Mouse (Mus musculus) testis, adult 2 months (tissue): ENCODE measurements at regions not wholly inside any gene's neighbourhood (a gene's known extent, or its start where the extent isn't known, plus 50 kb on each side); places are given as distances from the start of the nearest gene placed in this dataset.

Experiments used
- CTCF ChIP-seq: fragments of 200-500 bp; IDR thresholded peaks from 2 replicates; pipeline ENCODE4 v1.5.1; 2012; ENCODE audit warnings: low read depth, mild to moderate bottlenecking, inconsistent platforms, low read length, moderate library complexity; ENCODE audit not compliant: control insufficient read depth, insufficient read depth, insufficient replicate concordance
- POLR2A ChIP-seq: fragments of 200-500 bp; IDR thresholded peaks from 2 replicates; pipeline ENCODE4 v1.6.1; 2012; ENCODE audit warnings: low read depth, mild to moderate bottlenecking, inconsistent platforms, low read length, moderate library complexity; ENCODE audit not compliant: control insufficient read depth

DNA sequence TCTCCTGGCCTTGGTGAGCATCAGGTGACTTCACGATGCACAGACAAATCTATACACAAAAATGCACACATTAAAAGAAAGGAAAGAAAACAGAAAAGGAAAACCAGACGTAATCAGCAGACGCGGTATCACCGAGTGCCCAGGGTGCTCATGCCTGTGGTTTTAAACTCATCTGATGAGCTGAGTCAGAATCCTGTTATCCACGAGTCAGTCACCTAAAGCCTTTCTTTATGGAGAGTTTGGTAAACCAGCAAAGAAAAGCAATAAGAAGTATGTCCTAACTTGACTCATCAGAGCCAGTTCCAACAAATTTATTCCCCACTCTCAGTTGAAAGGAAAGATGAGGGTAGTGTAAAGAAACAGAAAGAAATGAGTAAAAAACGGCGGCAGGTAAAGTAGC lies 391.5 kb downstream of the Cd83 start:
- no peak for TF ChIP-seq POLR2A
- no peak for TF ChIP-seq CTCF
